Mouse (Mus musculus) limb, embryonic 10.5 days (tissue): ENCODE results near the gene Gp1bb. TPM values are rescaled to one million over a fixed set of nuclear protein-coding genes. Genes with fewer than 3 reads are reported as not detected.
A peak's percentile ranks its signal among the peaks of the same experiment; 100 is the strongest.

ENCODE experiments used
- DNase-seq: peaks from one replicate; pipeline ENCODE4 v3.0.0-alpha.2; 2017; ENCODE audit warnings: low spot score
- H3K27ac ChIP-seq: fragments of 300-500 bp; sonication (generic); 2 replicates; pipeline ENCODE4 v1.5.1; 2016; ENCODE audit warnings: mild to moderate bottlenecking
- H3K27me3 ChIP-seq: fragments of 300-500 bp; sonication (generic); 2 replicates; pipeline ENCODE4 v1.6.1; 2016; ENCODE audit warnings: low read depth, mild to moderate bottlenecking; ENCODE audit not compliant: poor library complexity, severe bottlenecking
- H3K36me3 ChIP-seq: fragments of 300-500 bp; sonication (generic); 2 replicates; pipeline ENCODE4 v1.6.1; 2016; ENCODE audit warnings: mild to moderate bottlenecking, moderate library complexity
- H3K4me1 ChIP-seq: fragments of 300-500 bp; sonication (generic); 2 replicates; pipeline ENCODE4 v1.6.1; 2016
- H3K4me3 ChIP-seq: fragments of 300-500 bp; sonication (generic); 2 replicates; pipeline ENCODE4 v1.5.1; 2016; ENCODE audit warnings: mild to moderate bottlenecking, moderate library complexity
- H3K9me3 ChIP-seq: fragments of 300-500 bp; sonication (generic); replicated peaks from 2 replicates; pipeline ENCODE4 v1.6.1; 2016; ENCODE audit warnings: mild to moderate bottlenecking
- WGBS: fragments of 180-500 bp; shearing (Covaris S2); methylation state at CpG from one replicate; pipeline ENCODE4 v1.1.7; 2016; 5-methylcytosine and 5-hydroxymethylcytosine counted together
- polyA plus RNA-seq: library from polyadenylated mRNA; unstranded; fragments of >200 nt; fragmentation: Nextera tagmentation; extraction: Ambion mirVana; gene quantifications from 2 replicates; pipeline ENCODE4 v1.2.1, GENCODE M21; 2016

Gene Gp1bb
- polyA plus RNA-seq, 1 experiment from 2014 or later = 2.8 TPM

DNA sequence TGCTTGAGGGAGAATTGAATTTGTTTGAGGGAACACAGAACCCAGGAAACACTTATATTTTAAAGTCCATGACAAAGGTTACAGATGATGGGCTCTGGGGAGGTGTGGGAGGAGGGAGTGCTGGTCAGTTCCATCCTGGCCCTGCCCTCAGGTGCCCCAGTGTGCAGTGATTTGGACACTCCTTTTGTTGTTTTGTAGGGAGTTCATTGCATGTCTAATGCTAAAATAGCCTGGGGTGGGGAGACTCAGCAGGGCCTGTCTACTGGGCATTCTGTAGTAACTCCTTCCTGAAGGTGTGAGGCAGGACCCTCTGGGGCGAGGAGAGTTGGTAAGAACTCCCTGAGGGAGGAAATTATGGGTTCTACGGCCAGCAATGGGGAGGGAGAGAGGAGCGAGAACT, 14.6 kb upstream of the Gp1bb start:
- WGBS = 74% methylated on average over 3 of the region's 3 CpGs
- Histone ChIP-seq H3K27me3 (peaks cover 7% of the 10 kb centered on the region; the same call in 1 of the 2 replicates), H3K4me3 (no peak overlapping the region), H3K27ac (no peak overlapping the region), H3K4me1 (no peaks in the 10 kb centered on the region), H3K36me3 (no peaks in the 10 kb centered on the region), H3K9me3 (no peaks in the 10 kb centered on the region)
- DNase-seq = no peak

- Histone ChIP-seq H3K4me1 (no peaks in the 10 kb centered on the region), H3K36me3 (no peaks in the 10 kb centered on the region), H3K27ac (no peak overlapping the region), H3K9me3 (no peaks in the 10 kb centered on the region), H3K27me3 (peaks cover 10% of the 10 kb centered on the region), H3K4me3 (no peak overlapping the region)
- 74% methylated on average over 5 of the region's 5 CpGs for WGBS
- no peak for DNase-seq
Measured at GRCm38 (mm10) chr16:18636401-18636800, 14.2 kb upstream of the Gp1bb start.

GRCm38 (mm10) chr16:18633333-18633732, 11.1 kb upstream of the Gp1bb start:
- Histone ChIP-seq H3K27me3 (peaks cover 32% of the 10 kb centered on the region), H3K4me1 (peaks cover 17% of the 10 kb centered on the region), H3K4me3 (no peak overlapping the region), H3K27ac (no peak overlapping the region), H3K36me3 (no peaks in the 10 kb centered on the region), H3K9me3 (no peaks in the 10 kb centered on the region)
- WGBS = 39% methylated on average over 1 of the region's 1 CpGs
- DNase-seq = no peak

GRCm38 (mm10) chr16:18632816-18633215, 10.6 kb upstream of the Gp1bb start:
- H3K27ac ChIP-seq = no peak overlapping the region
- H3K27me3 ChIP-seq = peaks cover 38% of the 10 kb centered on the region
- no peak for DNase-seq
- H3K36me3 ChIP-seq = no peaks in the 10 kb centered on the region
- WGBS = 58% methylated on average over 2 of the region's 2 CpGs
- H3K9me3 ChIP-seq = no peaks in the 10 kb centered on the region
- no peak overlapping the region for H3K4me3 ChIP-seq
- peaks cover 22% of the 10 kb centered on the region for H3K4me1 ChIP-seq

DNA sequence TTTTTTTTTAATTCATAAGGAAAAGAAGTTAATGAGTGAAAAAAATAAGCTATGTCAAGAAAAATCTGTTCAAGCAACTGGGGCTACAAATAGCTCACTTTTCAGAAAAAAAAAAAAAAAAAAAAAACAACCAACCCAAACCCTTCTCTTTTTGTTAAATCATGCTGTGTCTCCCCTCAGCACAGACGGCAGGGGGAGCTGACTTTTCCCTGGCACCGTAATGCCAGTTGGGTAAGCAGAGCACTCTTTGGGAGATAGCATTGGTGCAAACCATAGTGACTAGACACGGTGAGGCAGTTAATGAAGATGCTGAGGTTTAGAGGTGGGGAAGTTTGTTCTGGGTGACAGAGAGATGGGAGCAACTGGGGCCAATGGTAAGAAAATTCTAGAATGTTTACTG, 9.9 kb upstream of the Gp1bb start:
- no peak for DNase-seq
- Histone ChIP-seq H3K36me3 (no peaks in the 10 kb centered on the region), H3K4me1 (peaks cover 22% of the 10 kb centered on the region), H3K4me3 (no peak overlapping the region), H3K9me3 (no peaks in the 10 kb centered on the region), H3K27me3 (peaks cover 45% of the 10 kb centered on the region), H3K27ac (no peak overlapping the region)
- 62% methylated on average over 3 of the region's 3 CpGs for WGBS

- no peak overlapping the region for H3K27ac ChIP-seq
- H3K27me3 ChIP-seq = peaks cover 54% of the 10 kb centered on the region
- no peak overlapping the region for H3K4me3 ChIP-seq
- 60% methylated on average over 7 of the region's 7 CpGs for WGBS
- H3K4me1 ChIP-seq = peaks cover 30% of the 10 kb centered on the region
- no peaks in the 10 kb centered on the region for H3K9me3 ChIP-seq
- no peaks in the 10 kb centered on the region for H3K36me3 ChIP-seq
- no peak for DNase-seq
Measured at GRCm38 (mm10) chr16:18631141-18631540, 8.9 kb upstream of the Gp1bb start.

GRCm38 (mm10) chr16:18630291-18630690, 8.1 kb upstream of the Gp1bb start:
- DNase-seq = no peak
- Histone ChIP-seq H3K9me3 (no peaks in the 10 kb centered on the region), H3K27me3 (peaks cover 63% of the 10 kb centered on the region), H3K4me3 (peak overlapping the region; percentile 83), H3K36me3 (no peaks in the 10 kb centered on the region; the same call in 1 of the 2 replicates), H3K4me1 (peaks cover 36% of the 10 kb centered on the region), H3K27ac (peak overlapping the region; percentile 89)
- WGBS = 51% methylated on average over 5 of the region's 5 CpGs

DNA sequence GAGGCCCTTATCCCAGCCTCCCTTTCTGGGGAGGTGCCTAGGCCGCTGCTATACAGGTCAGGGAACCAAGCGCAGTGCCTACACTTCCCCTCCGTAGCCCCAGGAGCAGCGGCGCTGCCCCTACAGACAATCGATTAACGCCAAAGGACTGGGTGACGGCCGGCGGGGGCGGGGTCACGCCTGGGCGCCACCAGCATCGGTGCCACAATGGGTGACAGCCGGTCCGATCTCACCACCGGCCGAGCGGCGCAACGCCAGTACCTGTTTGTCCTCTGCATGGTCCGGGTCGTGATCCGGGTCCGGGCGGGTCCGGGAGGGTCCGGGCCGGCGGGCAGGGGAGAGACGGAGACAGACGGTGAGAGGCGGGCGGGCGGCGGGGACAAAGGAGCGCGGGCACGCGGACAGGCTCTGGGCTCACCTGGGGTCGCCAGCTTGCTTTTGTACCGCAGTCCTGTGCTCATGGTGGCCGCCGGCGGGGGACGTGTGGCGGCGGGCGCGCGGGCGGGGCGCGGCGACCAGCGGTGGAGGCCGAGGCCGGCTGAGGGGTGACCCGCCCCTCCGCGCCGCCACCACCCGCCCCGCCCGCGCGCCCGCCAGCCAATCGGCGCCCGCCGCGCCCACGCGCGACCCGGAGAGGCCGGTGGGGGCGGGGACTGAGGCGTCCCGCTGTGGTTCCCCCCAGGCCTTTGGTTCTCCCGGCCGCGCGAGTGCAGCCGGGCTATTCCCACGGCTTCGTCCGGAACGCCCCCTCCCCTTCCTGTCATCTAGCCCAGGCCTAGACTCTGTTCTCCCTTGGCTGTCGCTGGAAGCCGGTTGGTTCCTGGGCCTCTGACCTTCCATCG, 7.4 kb upstream of the Gp1bb start, which contains the start of gene Sept5:
Gene Sept5 (minus strand): TSS at position 565 of the 842 bp plus-strand sequence.
- peak; percentile 79 for DNase-seq
- H3K4me1 ChIP-seq = peaks cover 36% of the 10 kb centered on the region
- 1% methylated on average over 81 of the region's 93 CpGs for WGBS
- H3K4me3 ChIP-seq = peak within 1 kb of the TSS; percentile 83
- H3K27ac ChIP-seq = peak within 1 kb of the TSS; percentile 89
- H3K36me3 ChIP-seq = peaks cover 5% of the 10 kb centered on the region
- peaks cover 70% of the 10 kb centered on the region for H3K27me3 ChIP-seq
- H3K9me3 ChIP-seq = no peaks in the 10 kb centered on the region

DNA sequence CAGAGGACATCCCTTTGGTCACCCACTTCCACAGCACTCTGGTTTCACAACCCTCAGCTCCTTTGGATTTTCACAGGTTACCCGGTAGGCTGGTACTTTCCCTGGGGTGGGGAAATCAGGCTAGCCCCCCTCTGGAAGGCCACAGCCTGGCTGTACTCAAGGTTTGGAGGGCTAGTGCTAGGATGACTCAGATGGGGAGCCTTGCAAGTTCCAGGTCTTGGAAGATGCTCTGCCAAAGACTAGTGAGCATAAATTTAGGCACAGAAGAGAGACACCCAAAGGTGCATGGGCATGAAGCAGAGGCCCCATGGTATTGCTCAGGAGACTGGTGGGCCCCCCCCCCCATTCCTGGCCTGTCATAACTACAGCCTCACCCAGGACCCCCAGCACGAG, 6.7 kb upstream of the Gp1bb start:
- WGBS = 31% methylated on average over 2 of the region's 2 CpGs
- Histone ChIP-seq H3K27me3 (peaks cover 76% of the 10 kb centered on the region), H3K4me1 (peaks cover 36% of the 10 kb centered on the region)

DNA sequence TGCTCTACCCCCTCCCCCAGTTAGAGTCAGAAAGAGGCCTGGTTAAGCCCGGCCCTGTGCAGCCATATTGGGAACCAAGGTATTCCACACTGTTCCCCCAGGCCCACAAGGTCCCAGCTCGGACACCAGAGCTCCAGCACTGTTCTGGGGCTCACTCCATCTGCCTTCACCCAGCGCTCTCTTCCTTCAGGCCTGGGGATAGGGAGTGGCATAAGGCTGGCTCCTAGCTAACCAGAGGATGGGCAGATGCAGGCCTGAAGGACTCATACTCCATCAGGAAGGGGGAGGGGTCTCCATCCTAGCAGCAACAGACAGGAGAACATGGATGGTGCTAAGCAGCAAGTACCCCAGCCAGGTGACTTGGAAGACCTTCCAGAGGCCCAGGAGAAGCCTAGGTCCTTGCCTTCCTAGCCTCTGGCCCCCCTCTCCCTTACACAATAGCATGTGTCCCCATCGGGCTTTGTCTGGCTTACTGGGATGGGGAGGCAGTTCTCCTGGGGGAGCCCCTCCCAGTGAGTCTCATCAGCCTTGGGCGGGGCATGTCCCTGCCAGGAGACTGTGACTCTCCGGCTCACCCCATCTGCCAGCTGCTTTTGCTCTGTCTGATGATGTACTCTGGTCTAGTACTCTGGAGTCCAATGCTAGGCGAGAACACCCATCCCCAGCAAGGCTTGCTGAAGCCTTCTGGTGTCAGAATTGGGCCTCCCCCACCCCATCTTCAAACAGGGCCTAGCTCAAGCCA, 6.2 kb upstream of the Gp1bb start:
- Histone ChIP-seq H3K27me3 (peaks cover 82% of the 10 kb centered on the region), H3K27ac (peak overlapping the region; percentile 89; the same call in 1 of the 2 replicates)
- WGBS = 66% methylated on average over 7 of the region's 7 CpGs

More for the DNA sequence above, 6.7 kb upstream of the Gp1bb start:
- H3K4me3 ChIP-seq = peak overlapping the region; percentile 83
- H3K36me3 ChIP-seq = peaks cover 11% of the 10 kb centered on the region
- peak overlapping the region; percentile 89 for H3K27ac ChIP-seq
- H3K9me3 ChIP-seq = no peaks in the 10 kb centered on the region
- no peak for DNase-seq

DNA sequence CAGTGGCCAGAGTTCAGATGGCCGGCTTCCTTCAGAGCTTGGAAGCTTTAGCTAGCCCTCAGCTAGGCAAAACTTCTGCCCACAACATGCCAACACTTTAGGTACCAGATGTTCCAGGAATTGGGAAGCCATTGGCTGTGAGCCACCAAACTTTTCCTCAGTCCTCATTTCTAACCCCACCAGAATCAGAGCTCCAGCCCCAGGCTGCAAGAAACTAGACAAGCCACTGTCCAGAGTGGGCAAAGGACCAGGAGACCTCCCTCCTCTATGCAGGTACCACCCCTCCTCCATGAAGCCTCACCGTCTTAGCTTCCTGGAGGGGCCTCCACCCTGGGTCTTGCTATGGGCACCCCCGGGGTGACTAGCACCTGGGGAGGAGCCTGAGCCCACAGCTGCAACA, 5.0 kb upstream of the Gp1bb start:
- no peak for DNase-seq
- Histone ChIP-seq H3K27ac (no peak overlapping the region), H3K27me3 (peaks cover 87% of the 10 kb centered on the region), H3K4me1 (peaks cover 39% of the 10 kb centered on the region), H3K9me3 (no peaks in the 10 kb centered on the region), H3K4me3 (no peak overlapping the region), H3K36me3 (peaks cover 29% of the 10 kb centered on the region)
- WGBS = 37% methylated on average over 3 of the region's 3 CpGs

More for the DNA sequence above, 6.2 kb upstream of the Gp1bb start:
- Histone ChIP-seq H3K4me1 (peaks cover 36% of the 10 kb centered on the region), H3K4me3 (peak overlapping the region; percentile 83), H3K9me3 (no peaks in the 10 kb centered on the region), H3K36me3 (peaks cover 17% of the 10 kb centered on the region)
- DNase-seq = no peak

DNA sequence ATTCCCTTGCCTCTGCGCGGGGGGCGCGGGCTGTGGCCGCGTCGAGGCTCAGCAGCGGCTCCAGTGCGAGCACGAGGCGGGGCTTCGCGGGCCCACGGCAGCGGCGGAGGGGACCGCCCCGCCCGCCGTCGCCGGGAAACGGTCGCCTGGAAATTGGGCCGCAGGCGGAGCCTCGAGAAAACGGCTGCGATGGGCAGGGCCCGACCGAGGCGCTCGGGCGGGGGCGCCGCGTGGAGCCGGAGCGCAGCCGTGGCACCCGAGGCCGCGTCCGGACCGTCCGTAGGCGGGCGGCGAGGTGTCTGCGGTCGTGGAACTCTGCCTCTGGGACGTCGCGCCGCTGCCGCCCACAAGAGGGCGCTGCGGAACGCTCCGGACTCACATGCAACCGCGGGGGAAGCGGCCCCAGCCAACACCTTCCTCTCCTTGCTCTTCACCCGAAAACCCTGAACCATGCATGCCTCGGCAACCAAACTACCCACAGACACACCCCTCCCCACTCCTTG, 4.2 kb upstream of the Gp1bb start, which contains the start of gene Gm49601:
Gene Gm49601 (minus strand): TSS at position 52 of the 503 bp plus-strand sequence.
- Histone ChIP-seq H3K9me3 (no peaks in the 10 kb centered on the region), H3K27ac (peak within 1 kb of the TSS; percentile 72), H3K36me3 (peaks cover 29% of the 10 kb centered on the region), H3K4me3 (peak within 1 kb of the TSS; percentile 57), H3K27me3 (peaks cover 92% of the 10 kb centered on the region), H3K4me1 (peaks cover 46% of the 10 kb centered on the region)
- under 1% methylated on average over 65 of the region's 65 CpGs for whole genome bisulfite sequencing
- peak; percentile 91 for DNase-seq
